ENCODE assay signal across 30 mouse cellular contexts in genomic region chr13:59667763-59668162, GRCm38 (mm10). TPM values are rescaled to one million over a fixed set of nuclear protein-coding genes. Genes with fewer than 3 reads are reported as not detected.
DNase-seq lines count a peak whose midpoint lies in the region; ATAC-seq and TF ChIP-seq lines count a peak whose summit lies in the region.
"Had no signal": no experiment of that assay in that cellular context is flagged by ENCODE, and none has a peak within 500 bp of the region (broad histone marks: within the 10 kb centered on the region; RNA-seq: fewer than 3 reads in every experiment).

No protein-coding gene starts in this region.

- TF ChIP-seq CTCF in forebrain, postnatal 0 days (IDR thresholded peaks at IDR 0.05; ENCODE audit: low read depth): no peak
- TF ChIP-seq CTCF in brain, embryonic 14.5 days (IDR thresholded peaks at IDR 0.05; ENCODE audit: borderline replicate concordance, extremely low read depth, insufficient read depth, insufficient read length): no peak

- no peak overlapping the region for H3K4me3 ChIP-seq in forebrain, postnatal 0 days (ENCODE audit: low read depth, low read length)
- no peak overlapping the region for H3K4me3 ChIP-seq in forebrain, embryonic 10.5 days
- H3K4me3 ChIP-seq in liver, embryonic 12.5 days: no peak overlapping the region
- no peak overlapping the region for H3K4me3 ChIP-seq in stomach, embryonic 16.5 days (replicated peaks; ENCODE audit: low read length)
- H3K4me3 ChIP-seq: forebrain, embryonic 12.5 days; heart, embryonic 15.5 days; kidney, embryonic 15.5 days; left cerebral cortex, adult 2 months; limb, embryonic 12.5 days had no signal

- no peaks in the 10 kb centered on the region for H3K9me3 ChIP-seq in forebrain, postnatal 0 days (ENCODE audit: low read length)
- no peaks in the 10 kb centered on the region for H3K9me3 ChIP-seq in forebrain, embryonic 10.5 days
- no peaks in the 10 kb centered on the region for H3K9me3 ChIP-seq in liver, embryonic 12.5 days (replicated peaks)
- H3K9me3 ChIP-seq in stomach, embryonic 16.5 days (replicated peaks; ENCODE audit: control insufficient read depth, low read length): no peaks in the 10 kb centered on the region
- H3K9me3 ChIP-seq: forebrain, embryonic 12.5 days; G1E; heart, embryonic 15.5 days; kidney, embryonic 15.5 days; limb, embryonic 12.5 days had no signal

- no peaks in the 10 kb centered on the region for H3K4me1 ChIP-seq in forebrain, postnatal 0 days (ENCODE audit: insufficient read depth)
- H3K4me1 ChIP-seq in forebrain, embryonic 10.5 days: peaks cover 19% of the 10 kb centered on the region
- peaks cover 72% of the 10 kb centered on the region for H3K4me1 ChIP-seq in liver, embryonic 12.5 days
- H3K4me1 ChIP-seq in stomach, embryonic 16.5 days (ENCODE audit: control insufficient read depth, insufficient read depth, low read length): peaks cover 15% of the 10 kb centered on the region

- H3K27ac ChIP-seq in forebrain, postnatal 0 days (ENCODE audit: low read depth, low read length): no peak overlapping the region
- H3K27ac ChIP-seq in forebrain, embryonic 10.5 days: no peak overlapping the region
- H3K27ac ChIP-seq in liver, embryonic 12.5 days: peak overlapping the region; percentile 52; the same call in 1 of the 2 replicates
- H3K27ac ChIP-seq in stomach, embryonic 16.5 days (ENCODE audit: low read length): peak overlapping the region; percentile 69; the same call in 1 of the 2 replicates
- H3K27ac ChIP-seq: forebrain, embryonic 12.5 days; hindbrain, postnatal 0 days; limb, embryonic 12.5 days had no signal

- ATAC-seq in forebrain, postnatal 0 days: peak; percentile 39; the same call in 1 of the 2 replicates
- ATAC-seq in liver, embryonic 12.5 days: no peak
- no peak for ATAC-seq in stomach, embryonic 16.5 days (ENCODE audit: insufficient read depth, low FRiP score)
- no peak for ATAC-seq in monocyte, adult 5-6 weeks (replicated peaks; ENCODE audit: insufficient number of reproducible peaks, low FRiP score, low TSS enrichment, poor library complexity, severe bottlenecking)
- ATAC-seq: hindbrain, postnatal 0 days had no signal

- WGBS in forebrain, postnatal 0 days: 65% methylated on average over 5 of the region's 5 CpGs
- 94% methylated on average over 5 of the region's 5 CpGs for WGBS in forebrain, embryonic 10.5 days
- WGBS in liver, embryonic 12.5 days (ENCODE audit: insufficient replicate concordance): 70% methylated on average over 5 of the region's 5 CpGs
- 77% methylated on average over 5 of the region's 5 CpGs for WGBS in stomach, embryonic 16.5 days

- H3K27me3 ChIP-seq in forebrain, postnatal 0 days (ENCODE audit: insufficient read depth, low read length): no peaks in the 10 kb centered on the region
- H3K27me3 ChIP-seq in forebrain, embryonic 10.5 days (ENCODE audit: poor library complexity, severe bottlenecking): no peaks in the 10 kb centered on the region
- no peaks in the 10 kb centered on the region for H3K27me3 ChIP-seq in liver, embryonic 12.5 days (replicated peaks)
- no peaks in the 10 kb centered on the region for H3K27me3 ChIP-seq in stomach, embryonic 16.5 days (ENCODE audit: control insufficient read depth, insufficient read depth, low read length)
- H3K27me3 ChIP-seq: forebrain, embryonic 12.5 days; heart, embryonic 15.5 days; kidney, embryonic 15.5 days; limb, embryonic 12.5 days had no signal

- TF ChIP-seq POLR2A in brain, embryonic 14.5 days (IDR thresholded peaks at IDR 0.05; ENCODE audit: borderline replicate concordance, extremely low read depth, insufficient read depth, insufficient read length, poor library complexity, severe bottlenecking): no peak

- H3K36me3 ChIP-seq in forebrain, postnatal 0 days (ENCODE audit: insufficient read depth): peaks cover 15% of the 10 kb centered on the region
- peaks cover 88% of the 10 kb centered on the region for H3K36me3 ChIP-seq in forebrain, embryonic 10.5 days (replicated peaks)
- H3K36me3 ChIP-seq in liver, embryonic 12.5 days: peaks cover 74% of the 10 kb centered on the region
- H3K36me3 ChIP-seq in stomach, embryonic 16.5 days (ENCODE audit: control insufficient read depth, insufficient read depth, low read length): no peaks in the 10 kb centered on the region

- H3K4me2 ChIP-seq in forebrain, postnatal 0 days (ENCODE audit: low read depth): no peak overlapping the region
- no peak overlapping the region; the same call in 1 of the 2 replicates for H3K4me2 ChIP-seq in liver, embryonic 12.5 days
- H3K4me2 ChIP-seq in stomach, embryonic 16.5 days (ENCODE audit: low read depth, low read length): no peak overlapping the region
- H3K4me2 ChIP-seq: forebrain, embryonic 12.5 days; kidney, embryonic 15.5 days; limb, embryonic 12.5 days; midbrain, embryonic 11.5 days had no signal

- no peak overlapping the region for H3K9ac ChIP-seq in forebrain, postnatal 0 days
- no peak overlapping the region for H3K9ac ChIP-seq in liver, embryonic 12.5 days
- H3K9ac ChIP-seq in stomach, embryonic 16.5 days (ENCODE audit: low read length): no peak overlapping the region
- H3K9ac ChIP-seq: forebrain, embryonic 12.5 days; heart, embryonic 15.5 days; kidney, embryonic 15.5 days; limb, embryonic 12.5 days had no signal

- DNase-seq in forebrain, postnatal 0 days: no peak
- DNase-seq in forebrain, embryonic 10.5 days (ENCODE audit: extremely low spot score, low spot score): no peak
- no peak for DNase-seq in liver
- DNase-seq in brain, embryonic 14.5 days (ENCODE audit: low read depth): peak; percentile 20
- DNase-seq: adrenal gland, adult 8-10 months; cerebellum, adult 11-12 months; cerebellum, postnatal 10 days; gastrocnemius, postnatal 10 days had no signal

RNA-seq across cellular contexts. Expression of gene Golm1, which starts 7.8 kb away (rescaled TPM):
- 22.1 and 23.2 TPM in 2 replicates for total RNA-seq in forebrain, postnatal 0 days (2014; rRNA removed)
- polyA plus RNA-seq in forebrain, postnatal 0 days (2015; fragmentation: Nextera tagmentation; extraction: Ambion mirVana): 16.8 and 18.6 TPM in 2 replicates
- 142 and 154 TPM in 2 replicates for polyA plus RNA-seq in forebrain, embryonic 10.5 days (2016; fragmentation: Nextera tagmentation; extraction: Ambion mirVana)
- polyA plus RNA-seq in liver, embryonic 12.5 days (2016; fragmentation: Nextera tagmentation; extraction: Ambion mirVana): 63.8 and 64.2 TPM in 2 replicates
- polyA plus RNA-seq in brain, embryonic 14.5 days (2012; rRNA removed): 25.3 and 25.8 TPM in 2 replicates
- 89.8 and 108 TPM in 2 replicates for polyA plus RNA-seq in stomach, embryonic 16.5 days (2015; fragmentation: Nextera tagmentation; extraction: Ambion mirVana)
- 42.8 to 82.0 TPM (median 46.1 TPM) in 3 replicates for total RNA-seq in monocyte, adult 5-6 weeks (2017)

RNA-seq across cellular contexts. Expression of gene 4921517D22Rik, which starts 26.1 kb away (rescaled TPM):
- total RNA-seq in forebrain, postnatal 0 days (2014; rRNA removed): not detected in 2 replicates
- polyA plus RNA-seq in forebrain, postnatal 0 days (2015; fragmentation: Nextera tagmentation; extraction: Ambion mirVana): not detected in 2 replicates
- polyA plus RNA-seq in forebrain, embryonic 10.5 days (2016; fragmentation: Nextera tagmentation; extraction: Ambion mirVana): not detected in 2 replicates
- not detected in 2 replicates for polyA plus RNA-seq in liver, embryonic 12.5 days (2016; fragmentation: Nextera tagmentation; extraction: Ambion mirVana)
- not detected in 2 replicates for polyA plus RNA-seq in brain, embryonic 14.5 days (2012; rRNA removed)
- polyA plus RNA-seq in stomach, embryonic 16.5 days (2015; fragmentation: Nextera tagmentation; extraction: Ambion mirVana): not detected in 2 replicates
- not detected in 3 replicates for total RNA-seq in monocyte, adult 5-6 weeks (2017)
- total RNA-seq: adrenal gland, adult 8-10 months; gastrocnemius, postnatal 10 days; heart, postnatal 25 days; hindbrain, postnatal 0 days; layer of hippocampus, adult 8-10 months; left cerebral cortex, adult 2 months; left cerebral cortex, postnatal 25 days; megakaryocyte, adult 5-6 weeks had no signal
- polyA plus RNA-seq: cortical plate, adult 2 months; embryonic facial prominence, embryonic 14.5 days; erythroblast, embryonic 14.5 days; forebrain, embryonic 12.5 days; G1E; heart, embryonic 15.5 days; hindbrain, embryonic 11.5 days; hindbrain, postnatal 0 days; kidney, embryonic 15.5 days; limb, embryonic 12.5 days; liver, embryonic 16.5 days; lung, embryonic 16.5 days; midbrain, embryonic 11.5 days; neural tube, embryonic 14.5 days had no signal

RNA-seq across cellular contexts. Expression of gene Spata31d1a, which starts 42.4 kb away (rescaled TPM):
- total RNA-seq in forebrain, postnatal 0 days (2014; rRNA removed): 0.08 TPM in 1 of 2 replicates, not detected in the other
- polyA plus RNA-seq in forebrain, postnatal 0 days (2015; fragmentation: Nextera tagmentation; extraction: Ambion mirVana): 0.21 and 0.42 TPM in 2 replicates
- 0.04 and 0.05 TPM in 2 replicates for polyA plus RNA-seq in forebrain, embryonic 10.5 days (2016; fragmentation: Nextera tagmentation; extraction: Ambion mirVana)
- 0.05 TPM in 1 of 2 replicates, not detected in the other for polyA plus RNA-seq in liver, embryonic 12.5 days (2016; fragmentation: Nextera tagmentation; extraction: Ambion mirVana)
- polyA plus RNA-seq in brain, embryonic 14.5 days (2012; rRNA removed): 0.01 and 0.04 TPM in 2 replicates
- not detected in 2 replicates for polyA plus RNA-seq in stomach, embryonic 16.5 days (2015; fragmentation: Nextera tagmentation; extraction: Ambion mirVana)
- not detected in 3 replicates for total RNA-seq in monocyte, adult 5-6 weeks (2017)
- total RNA-seq: adrenal gland, adult 8-10 months; gastrocnemius, postnatal 10 days; heart, postnatal 25 days; hindbrain, postnatal 0 days had no signal
- polyA plus RNA-seq: erythroblast, embryonic 14.5 days; G1E; kidney, embryonic 15.5 days; limb, embryonic 12.5 days; lung, embryonic 16.5 days; midbrain, embryonic 11.5 days had no signal

RNA-seq across cellular contexts. Expression of gene Spata31d1b, which starts 44.3 kb away (rescaled TPM):
- 0.08 and 0.33 TPM in 2 replicates for total RNA-seq in forebrain, postnatal 0 days (2014; rRNA removed)
- polyA plus RNA-seq in forebrain, postnatal 0 days (2015; fragmentation: Nextera tagmentation; extraction: Ambion mirVana): not detected in 2 replicates
- polyA plus RNA-seq in forebrain, embryonic 10.5 days (2016; fragmentation: Nextera tagmentation; extraction: Ambion mirVana): 0.04 TPM in 1 of 2 replicates, not detected in the other
- polyA plus RNA-seq in liver, embryonic 12.5 days (2016; fragmentation: Nextera tagmentation; extraction: Ambion mirVana): not detected in 2 replicates
- polyA plus RNA-seq in brain, embryonic 14.5 days (2012; rRNA removed): 0.01 and 0.03 TPM in 2 replicates
- not detected in 2 replicates for polyA plus RNA-seq in stomach, embryonic 16.5 days (2015; fragmentation: Nextera tagmentation; extraction: Ambion mirVana)
- 0.19 TPM in 1 of 3 replicates, not detected in the others for total RNA-seq in monocyte, adult 5-6 weeks (2017)
- total RNA-seq: adrenal gland, adult 8-10 months; gastrocnemius, postnatal 10 days; heart, postnatal 25 days; megakaryocyte, adult 5-6 weeks had no signal
- polyA plus RNA-seq: erythroblast, embryonic 14.5 days; forebrain, embryonic 12.5 days; G1E; heart, embryonic 15.5 days; hindbrain, embryonic 11.5 days; hindbrain, postnatal 0 days; limb, embryonic 12.5 days; liver, embryonic 16.5 days; lung, embryonic 16.5 days; neural tube, embryonic 14.5 days had no signal

Comparison
In these comparisons a context has a peak if more than half of its experiments do, and no peak if none do; other contexts are left out.
1. H3K27ac ChIP-seq: peak in liver, embryonic 12.5 days (single experiment) and stomach, embryonic 16.5 days (single experiment); none in forebrain, postnatal 0 days (single experiment) and forebrain, embryonic 10.5 days (single experiment).